Mouse (Mus musculus) midbrain, embryonic 11.5 days (tissue): ENCODE measurements at regions not wholly inside any gene's neighbourhood (a gene's known extent, or its start where the extent isn't known, plus 50 kb on each side); places are given as distances from the start of the nearest gene placed in this dataset.

Source experiments
- ATAC-seq: fragments of 200-750 bp; cut with Nextera tagmentation; 2 replicates; pipeline ENCODE4 v1.8.0; 2017; ENCODE audit warnings: moderate TSS enrichment, moderate library complexity; ENCODE audit not compliant: low FRiP score
- DNase-seq: peaks from one replicate; pipeline ENCODE4 v3.0.0; 2015; ENCODE audit warnings: low spot score; ENCODE audit errors: missing footprints
- H3K27ac ChIP-seq: fragments of 300-500 bp; sonication (generic); 2 replicates; pipeline ENCODE4 v1.5.1; 2014; ENCODE audit warnings: low read depth, low read length
- H3K27me3 ChIP-seq: fragments of 300-500 bp; sonication (generic); 2 replicates; pipeline ENCODE4 v1.6.1; 2014; ENCODE audit warnings: mild to moderate bottlenecking, low read length, moderate library complexity, mixed read lengths; ENCODE audit not compliant: control insufficient read depth, insufficient read depth
- H3K36me3 ChIP-seq: fragments of 300-500 bp; sonication (generic); 2 replicates; pipeline ENCODE4 v1.6.1; 2014; ENCODE audit warnings: mild to moderate bottlenecking, low read length, moderate library complexity, mixed read lengths; ENCODE audit not compliant: control insufficient read depth, insufficient read depth
- H3K4me1 ChIP-seq: fragments of 300-500 bp; sonication (generic); 2 replicates; pipeline ENCODE4 v1.6.1; 2014; ENCODE audit warnings: low read length; ENCODE audit not compliant: control insufficient read depth, insufficient read depth
- H3K4me2 ChIP-seq: fragments of 300-500 bp; sonication (generic); 2 replicates; pipeline ENCODE4 v1.6.1; 2014; ENCODE audit warnings: mild to moderate bottlenecking, moderate library complexity
- H3K4me3 ChIP-seq: fragments of 300-500 bp; sonication (generic); 2 replicates; pipeline ENCODE4 v1.5.1; 2014; ENCODE audit warnings: low read depth, low read length
- H3K9ac ChIP-seq: fragments of 300-500 bp; sonication (generic); 2 replicates; pipeline ENCODE4 v1.6.1; 2014; ENCODE audit warnings: low read length
- H3K9me3 ChIP-seq: fragments of 300-500 bp; sonication (generic); 2 replicates; pipeline ENCODE4 v1.6.1; 2016; ENCODE audit warnings: low read length; ENCODE audit not compliant: control insufficient read depth
- WGBS: fragments of 180-500 bp; shearing (Covaris S2); extraction: QIAGEN DNeasy Blood & Tissue Kit; methylation state at CpG from one replicate; pipeline ENCODE4 v1.1.7; 2014; 5-methylcytosine and 5-hydroxymethylcytosine counted together

DNA sequence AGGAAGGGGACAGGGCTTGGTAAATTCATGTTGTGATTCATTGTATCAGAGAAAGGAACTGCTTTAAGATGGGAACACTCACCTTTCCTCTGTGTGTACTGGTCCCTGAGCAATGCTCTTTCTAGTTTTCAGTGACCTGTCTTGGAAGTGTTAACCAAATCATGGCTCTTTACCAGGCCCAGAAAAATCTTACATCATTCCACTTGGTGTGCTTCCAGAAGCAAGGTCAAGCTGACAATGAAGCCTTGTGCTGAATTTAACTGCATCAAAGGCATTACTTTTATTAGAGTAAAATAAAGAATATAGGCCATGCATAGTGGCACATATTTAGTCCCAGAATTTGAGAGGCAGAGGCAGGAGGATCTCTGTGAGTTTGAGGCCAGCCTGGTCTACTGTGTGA, 75.4 kb upstream of the Hmgn3 start:
- no peak overlapping the region for H3K4me3 ChIP-seq
- no peak overlapping the region for H3K4me2 ChIP-seq
- no peak overlapping the region for H3K9ac ChIP-seq
- DNase-seq (no peak), ATAC-seq (no peak)
- H3K9me3 ChIP-seq = no peaks in the 10 kb centered on the region
- no peaks in the 10 kb centered on the region for H3K36me3 ChIP-seq
- no peaks in the 10 kb centered on the region for H3K4me1 ChIP-seq
- H3K27me3 ChIP-seq = no peaks in the 10 kb centered on the region
- H3K27ac ChIP-seq = no peak overlapping the region

DNA sequence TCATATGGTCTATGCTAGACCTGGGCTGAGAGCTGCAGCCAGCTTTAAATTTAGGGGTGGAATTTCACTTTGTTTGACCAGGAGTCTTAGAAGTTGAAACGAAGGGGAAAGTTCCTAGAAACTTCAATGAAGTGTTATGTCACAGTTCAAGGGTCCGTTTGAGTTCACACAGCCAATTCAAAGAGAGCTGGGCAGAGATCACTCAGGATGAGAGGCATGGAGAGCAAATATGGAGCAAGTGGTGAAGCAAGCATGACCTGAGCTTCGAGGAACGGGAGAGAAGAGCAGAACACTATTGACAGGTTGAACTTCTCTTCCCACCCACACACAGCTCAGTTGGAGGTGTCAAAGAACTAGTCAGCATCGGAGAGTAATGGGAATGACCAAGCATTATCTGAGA, 56.1 kb upstream of the Hmgn3 start:
- 84% methylated on average over 5 of the region's 5 CpGs for WGBS
- no peak for ATAC-seq
- no peaks in the 10 kb centered on the region for H3K36me3 ChIP-seq
- H3K4me2 ChIP-seq = no peak overlapping the region
- no peaks in the 10 kb centered on the region for H3K9me3 ChIP-seq
- no peak overlapping the region for H3K9ac ChIP-seq
- no peak for DNase-seq
- no peak overlapping the region for H3K4me3 ChIP-seq
- H3K27ac ChIP-seq = no peak overlapping the region
- H3K27me3 ChIP-seq = no peaks in the 10 kb centered on the region
- H3K4me1 ChIP-seq = no peaks in the 10 kb centered on the region

DNA sequence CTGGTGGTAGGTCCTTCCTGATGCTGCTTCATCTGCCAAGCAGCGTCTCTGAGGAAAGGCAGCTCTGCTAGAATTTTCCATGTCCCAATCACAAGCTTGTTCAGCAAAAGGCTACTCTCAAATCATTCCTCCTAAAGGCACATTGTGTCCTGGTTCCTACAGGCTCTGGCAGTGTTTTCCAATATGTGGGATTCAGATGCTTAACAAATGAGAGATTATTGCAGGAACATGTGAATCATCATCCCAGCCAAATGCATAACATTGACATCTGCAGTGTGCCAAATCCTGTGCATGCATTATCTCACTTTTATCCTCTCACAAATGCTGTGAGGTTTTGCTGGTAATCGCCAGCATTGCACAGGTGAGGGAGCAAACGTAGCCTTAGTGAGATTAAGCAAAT, 53.3 kb upstream of the Hmgn3 start:
- H3K4me2 ChIP-seq = no peak overlapping the region
- H3K27ac ChIP-seq = no peak overlapping the region
- DNase-seq (no peak), ATAC-seq (no peak)
- H3K36me3 ChIP-seq = no peaks in the 10 kb centered on the region
- H3K9ac ChIP-seq = no peak overlapping the region
- H3K27me3 ChIP-seq = no peaks in the 10 kb centered on the region
- H3K4me3 ChIP-seq = no peak overlapping the region
- no peaks in the 10 kb centered on the region for H3K9me3 ChIP-seq
- no peaks in the 10 kb centered on the region for H3K4me1 ChIP-seq
- 91% methylated on average over 3 of the region's 3 CpGs for WGBS

DNA sequence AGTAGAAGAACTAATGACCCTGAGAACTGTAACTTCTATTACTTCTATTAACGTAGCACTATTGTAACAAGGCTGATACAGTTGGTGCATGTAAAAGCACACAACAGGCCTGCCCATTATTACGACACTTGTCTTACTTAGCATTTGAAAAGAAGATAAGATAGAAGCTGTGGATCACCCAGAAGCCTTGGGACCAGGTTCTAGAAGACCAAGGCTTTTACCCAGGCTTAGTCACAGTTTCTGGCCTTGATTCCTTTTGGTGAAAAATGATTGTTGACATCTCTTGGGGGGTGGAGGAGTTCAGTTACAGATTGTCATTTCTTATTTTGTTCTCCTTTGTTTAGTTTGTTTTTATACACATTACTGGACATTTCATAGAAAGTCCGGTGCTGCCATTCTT, 52.7 kb upstream of the Hmgn3 start:
- no peak overlapping the region for H3K27ac ChIP-seq
- no peak for ATAC-seq
- WGBS = 88% methylated on average over 3 of the region's 3 CpGs

DNA sequence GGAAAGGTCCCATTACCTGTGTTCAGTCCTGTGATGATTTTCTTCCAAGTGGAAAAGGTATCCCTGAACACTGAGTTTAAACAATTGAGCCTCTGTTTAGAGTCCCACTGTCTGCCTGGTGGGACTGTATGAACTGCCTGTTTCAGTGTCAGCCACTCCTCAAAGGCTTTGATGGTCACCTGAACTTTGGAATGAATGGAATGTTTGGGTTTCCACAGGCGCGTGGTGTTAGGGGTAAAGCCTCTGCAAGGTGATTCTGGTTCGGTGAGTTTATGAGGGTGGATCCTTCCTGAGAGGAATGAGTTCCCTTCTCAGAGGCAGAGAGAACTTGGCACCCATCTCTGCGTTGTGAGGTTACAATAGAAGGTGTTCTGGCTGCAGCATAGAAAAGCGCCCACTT, 50.5 kb upstream of the Hmgn3 start:
- no peak for DNase-seq
- Histone ChIP-seq H3K36me3 (no peaks in the 10 kb centered on the region), H3K4me1 (no peaks in the 10 kb centered on the region), H3K27me3 (no peaks in the 10 kb centered on the region), H3K4me2 (no peak overlapping the region), H3K27ac (no peak overlapping the region), H3K4me3 (no peak overlapping the region), H3K9ac (no peak overlapping the region), H3K9me3 (no peaks in the 10 kb centered on the region)
- ATAC-seq = no peak
- WGBS = 78% methylated on average over 5 of the region's 5 CpGs

More for the DNA sequence above, 52.7 kb upstream of the Hmgn3 start:
- Histone ChIP-seq H3K36me3 (no peaks in the 10 kb centered on the region), H3K4me1 (no peaks in the 10 kb centered on the region), H3K4me3 (no peak overlapping the region), H3K4me2 (no peak overlapping the region), H3K27me3 (no peaks in the 10 kb centered on the region), H3K9me3 (no peaks in the 10 kb centered on the region), H3K9ac (no peak overlapping the region)
- DNase-seq = no peak
